Mouse (Mus musculus) ZHBTc4 (cell line): ENCODE results near the gene Ptprb.

Source experiments
- DNase-seq: peaks from one replicate; pipeline ENCODE4 v3.0.0-alpha.2; 2011; ENCODE audit warnings: low read depth, low spot score

The Ptprb gene

DNA sequence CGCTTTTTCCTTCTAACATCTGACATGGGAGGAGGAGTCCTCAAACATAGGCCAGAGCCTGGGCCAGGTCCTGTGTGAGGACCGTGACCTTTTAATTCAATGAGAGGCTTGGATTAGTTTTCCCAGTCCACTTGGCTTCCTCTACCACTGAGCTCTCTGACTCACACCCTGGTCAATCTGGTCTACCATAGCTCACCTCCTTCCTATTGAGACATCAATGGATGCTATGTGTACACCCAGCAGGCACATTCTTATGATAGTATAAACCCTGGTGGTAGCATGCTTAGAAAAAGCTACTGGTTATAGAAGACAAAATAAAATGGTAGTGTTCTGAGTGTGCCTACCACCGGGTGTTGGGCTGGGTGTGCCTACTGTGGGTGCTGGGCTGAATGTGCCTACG is 21.1 kb downstream of the Ptprb start:
- no peak for DNase-seq

- DNase-seq = peak; percentile 53
Observed at GRCm38 (mm10) chr10:116297854-116298253, 22.5 kb downstream of the Ptprb start.

GRCm38 (mm10) chr10:116300824-116301223 is 25.5 kb downstream of the Ptprb start:
- DNase-seq = no peak

DNA sequence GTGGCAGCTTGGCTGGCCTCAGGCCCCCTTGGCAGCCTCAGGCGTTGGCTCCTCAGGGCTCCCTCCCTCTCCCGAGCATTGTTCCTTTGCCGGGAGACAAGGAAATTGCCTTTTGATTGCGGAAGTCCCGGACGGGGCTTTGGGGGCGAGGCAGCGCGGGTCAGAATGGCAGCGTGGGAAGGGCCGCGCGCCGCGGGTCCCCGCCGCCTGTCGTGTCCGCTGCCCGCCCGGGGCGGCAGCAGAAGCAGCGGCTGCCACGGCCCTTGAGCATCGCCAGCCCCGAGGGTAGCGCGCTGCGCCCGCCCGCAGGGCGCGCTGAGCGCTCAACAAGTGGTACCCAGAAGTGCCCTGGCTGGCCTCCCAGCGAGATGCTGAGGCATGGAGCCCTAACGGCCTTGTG is 25.9 kb downstream of the Ptprb start:
- DNase-seq = peak; percentile 35

DNA sequence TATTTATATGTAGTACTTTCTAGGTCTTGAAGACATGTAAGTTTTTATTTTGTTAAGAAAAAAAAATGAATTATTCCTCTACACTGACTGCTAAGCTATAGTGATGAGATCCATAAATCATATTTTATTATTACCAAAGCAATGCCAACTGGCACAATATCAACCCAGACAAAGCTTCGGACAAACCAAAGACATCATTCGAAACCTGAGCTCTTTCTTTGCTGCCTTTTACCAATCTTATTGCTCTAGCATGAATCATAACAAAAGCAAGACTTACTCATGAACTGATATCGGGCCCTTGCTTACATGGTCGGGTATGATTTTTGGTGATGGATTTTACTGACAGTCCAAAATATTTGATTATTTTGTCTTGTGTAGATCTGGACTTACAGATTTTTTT is 29.0 kb downstream of the Ptprb start:
- no peak for DNase-seq

GRCm38 (mm10) chr10:116309460-116309859 is 34.1 kb downstream of the Ptprb start:
- DNase-seq = no peak

- no peak for DNase-seq
Observed at GRCm38 (mm10) chr10:116310516-116311210, 35.3 kb downstream of the Ptprb start.

GRCm38 (mm10) chr10:116319246-116319645 is 43.9 kb downstream of the Ptprb start:
- DNase-seq = peak; percentile 86

GRCm38 (mm10) chr10:116329086-116329485 is 53.8 kb downstream of the Ptprb start:
- no peak for DNase-seq

DNA sequence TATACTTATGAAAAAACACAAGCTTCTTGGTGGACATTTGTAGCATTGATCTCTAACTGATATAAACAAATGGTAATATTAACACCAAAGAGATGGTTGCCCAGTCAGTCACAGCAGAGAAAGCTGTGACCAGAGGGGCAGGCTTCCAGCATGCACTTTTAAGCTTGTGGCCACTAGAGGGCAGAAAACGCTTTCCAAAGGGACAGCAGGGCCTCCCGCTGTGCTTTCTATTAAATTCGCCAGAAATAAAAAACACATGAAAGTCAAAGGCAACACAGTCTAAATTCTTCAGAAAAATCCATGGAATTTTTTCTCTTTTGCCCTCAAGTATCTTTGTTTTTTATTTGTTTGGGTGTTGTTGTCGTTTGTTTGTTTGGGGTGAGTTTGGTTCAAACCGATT is 55.1 kb downstream of the Ptprb start:
- peak; percentile 77 for DNase-seq

DNA sequence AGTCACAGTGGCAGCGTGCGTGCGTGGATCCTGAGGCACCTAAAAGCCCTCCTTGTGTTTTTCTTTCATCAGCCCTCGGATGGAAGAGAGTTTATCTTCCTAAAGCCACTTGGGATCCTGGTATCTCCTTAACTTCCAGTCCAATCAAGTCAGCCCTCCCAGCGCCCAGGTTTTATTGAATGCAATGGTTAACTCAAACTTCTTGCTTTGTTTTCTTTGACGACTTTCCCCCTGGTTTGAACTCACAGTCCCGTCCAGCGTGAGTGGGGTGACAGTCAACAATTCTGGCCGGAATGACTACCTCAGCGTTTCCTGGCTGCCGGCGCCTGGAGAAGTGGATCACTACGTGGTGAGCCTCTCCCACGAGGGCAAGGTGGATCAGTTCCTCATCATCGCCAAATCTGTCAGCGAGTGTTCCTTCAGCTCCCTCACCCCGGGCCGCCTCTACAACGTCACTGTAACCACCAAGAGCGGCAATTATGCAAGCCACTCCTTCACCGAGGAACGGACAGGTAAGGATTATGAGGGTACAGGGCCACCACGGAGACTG is 55.7 kb downstream of the Ptprb start:
- DNase-seq = peak; percentile 26

DNA sequence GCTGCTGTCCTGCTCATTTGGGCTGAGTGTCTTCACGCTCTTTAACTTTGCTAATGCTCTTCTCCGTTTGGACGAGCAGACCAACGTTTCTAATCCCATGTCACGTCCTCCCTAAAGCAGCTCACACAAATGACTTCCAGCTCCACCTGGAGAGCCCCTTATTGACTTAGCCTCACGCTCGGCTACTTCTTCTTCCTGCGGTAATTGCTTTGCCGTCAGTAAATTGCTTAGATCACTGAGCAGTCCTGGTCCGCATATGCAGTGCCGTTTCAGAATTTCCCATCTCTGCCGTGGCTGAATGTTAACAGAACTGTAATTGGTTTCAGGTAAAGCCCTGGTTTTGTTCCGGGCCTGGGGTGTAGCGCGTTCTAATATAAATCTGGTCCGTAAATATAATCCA is 58.3 kb downstream of the Ptprb start:
- no peak for DNase-seq

GRCm38 (mm10) chr10:116334120-116334519 is 58.8 kb downstream of the Ptprb start:
- DNase-seq = no peak

DNA sequence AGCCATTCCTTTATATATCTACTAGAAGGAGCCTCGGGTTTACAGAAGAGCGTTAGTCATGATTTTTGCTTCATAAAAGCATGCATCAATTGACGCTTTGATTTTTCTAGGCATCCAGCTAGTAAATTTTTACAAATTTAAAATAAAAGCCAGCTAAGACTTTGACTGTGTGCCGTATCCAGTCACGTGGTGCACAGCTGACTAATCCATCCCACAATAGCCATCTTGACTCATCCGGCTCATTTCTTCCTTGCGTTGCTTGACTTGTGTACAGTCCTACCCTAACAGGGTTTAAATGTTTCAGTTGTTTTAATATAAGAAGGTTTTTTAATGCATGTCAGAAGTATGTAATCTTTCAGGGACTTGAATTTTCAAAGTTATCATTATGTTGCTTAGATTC is 60.0 kb downstream of the Ptprb start:
- no peak for DNase-seq

DNA sequence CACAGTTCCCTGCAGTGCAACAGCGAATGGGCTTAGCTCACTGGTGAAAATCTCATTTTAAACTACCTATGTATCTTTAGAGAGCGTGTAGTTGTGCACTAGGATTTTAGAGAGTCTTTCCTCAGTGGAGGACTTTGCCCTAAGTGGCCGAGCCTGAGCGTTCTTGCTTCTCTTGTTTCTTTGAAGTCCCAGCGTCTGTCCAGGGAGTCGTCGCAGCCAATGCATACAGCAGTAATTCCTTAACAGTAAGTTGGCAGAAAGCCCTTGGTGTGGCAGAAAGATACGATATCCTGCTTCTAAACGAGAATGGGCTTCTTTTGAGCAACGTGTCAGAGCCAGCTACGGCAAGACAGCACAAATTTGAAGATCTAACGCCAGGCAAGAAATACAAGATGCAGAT is 65.9 kb downstream of the Ptprb start:
- no peak for DNase-seq

DNA sequence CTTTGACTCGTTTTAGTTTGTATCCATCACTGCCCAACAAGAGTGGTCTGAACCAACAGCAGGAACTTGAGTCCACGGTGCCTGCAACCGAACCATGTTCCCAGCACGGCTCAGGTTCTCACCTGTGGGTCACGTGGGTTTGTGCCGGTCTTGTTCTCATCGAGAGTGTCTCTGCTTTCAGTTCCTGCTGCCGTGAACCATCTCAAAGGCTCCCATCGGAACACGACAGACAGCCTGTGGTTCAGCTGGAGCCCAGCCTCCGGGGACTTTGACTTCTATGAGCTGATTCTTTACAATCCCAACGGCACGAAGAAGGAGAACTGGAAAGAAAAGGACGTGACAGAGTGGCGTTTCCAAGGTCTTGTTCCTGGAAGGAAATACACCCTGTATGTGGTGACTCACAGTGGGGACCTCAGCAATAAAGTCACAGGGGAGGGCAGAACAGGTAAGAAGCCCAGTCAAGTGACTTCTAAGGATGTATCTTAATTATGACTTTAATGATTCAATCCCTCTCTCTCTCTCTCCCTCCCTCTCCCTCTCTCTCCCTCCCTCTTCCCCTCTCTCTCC is 71.4 kb downstream of the Ptprb start:
- DNase-seq = no peak

DNA sequence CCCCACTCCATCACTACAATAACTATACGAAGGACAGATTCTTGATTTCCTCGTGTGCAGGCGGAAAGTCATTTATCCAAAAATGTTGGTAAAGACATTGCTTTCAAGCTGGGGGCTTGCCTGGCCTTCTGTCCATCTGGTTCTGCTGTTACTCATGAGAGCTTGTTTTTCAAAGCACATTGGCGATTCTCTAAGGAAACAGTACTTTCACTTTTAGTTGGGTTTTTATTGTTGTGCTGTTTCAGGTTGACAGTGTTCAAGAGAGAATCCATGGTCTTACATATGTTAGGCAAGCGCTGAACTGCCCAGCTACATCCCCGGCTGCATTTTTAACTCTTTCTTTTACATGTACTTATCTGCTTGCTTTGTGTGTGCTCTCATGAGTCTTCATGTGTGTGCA is 73.7 kb downstream of the Ptprb start:
- no peak for DNase-seq

- no peak for DNase-seq
Observed at GRCm38 (mm10) chr10:116350532-116350931, 75.2 kb downstream of the Ptprb start.

DNA sequence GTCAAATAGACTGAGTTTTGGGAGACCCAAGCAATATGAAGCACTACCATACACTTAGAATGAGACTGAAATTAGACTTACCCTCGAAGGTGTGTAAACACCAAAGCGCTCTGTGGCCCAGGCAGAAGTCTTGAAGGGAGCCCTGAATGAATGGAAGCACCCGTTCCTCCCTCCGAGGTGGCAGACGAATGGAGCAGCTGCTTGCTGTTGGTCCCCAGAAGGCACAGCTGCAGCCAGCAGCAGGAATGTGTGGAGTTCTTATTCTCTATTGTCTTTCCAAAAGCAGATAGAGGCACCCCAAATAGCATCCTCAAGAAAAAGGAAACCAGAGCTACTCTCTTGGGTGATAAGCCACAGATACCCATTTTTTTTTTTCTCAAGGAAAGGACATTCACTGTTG is 79.0 kb downstream of the Ptprb start:
- DNase-seq = no peak

GRCm38 (mm10) chr10:116362181-116362580 is 86.9 kb downstream of the Ptprb start:
- no peak for DNase-seq

GRCm38 (mm10) chr10:116362645-116363044 is 87.3 kb downstream of the Ptprb start:
- DNase-seq = no peak

GRCm38 (mm10) chr10:116364759-116365158 is 89.4 kb downstream of the Ptprb start:
- DNase-seq = no peak

DNA sequence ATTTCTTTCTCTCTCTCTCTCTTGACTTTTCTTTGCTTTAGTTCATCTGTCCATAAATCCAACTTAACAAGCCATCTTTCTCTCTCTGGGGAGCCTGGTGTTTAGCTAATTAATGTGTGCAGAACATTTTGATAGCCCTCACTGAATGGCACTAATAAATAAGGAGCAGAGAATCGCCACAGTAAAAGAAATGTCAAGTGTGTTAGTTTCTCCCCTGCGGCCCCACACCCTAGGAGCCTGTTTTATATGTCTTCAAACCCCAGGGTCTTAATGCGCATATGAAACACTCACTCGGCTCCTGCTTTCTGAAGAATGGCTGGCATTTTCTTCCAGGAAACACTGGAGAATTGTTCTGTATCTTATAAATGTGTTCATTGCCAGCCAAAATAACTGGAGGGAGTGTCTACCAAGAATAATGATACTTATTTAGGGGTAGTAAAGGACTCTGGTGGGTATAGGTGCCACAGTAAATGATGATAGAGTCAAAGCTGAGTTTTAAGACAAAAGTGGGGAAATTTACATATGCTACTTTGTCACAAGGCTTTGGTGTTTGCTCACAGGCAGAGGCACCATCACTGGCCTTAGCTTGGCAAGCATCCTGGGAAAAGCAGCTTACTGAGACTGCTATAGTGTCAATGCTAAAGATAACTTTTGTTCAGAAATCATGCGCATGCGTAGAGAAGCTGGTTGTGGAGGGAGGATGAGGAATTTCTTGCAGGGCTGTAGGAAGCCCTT is 95.8 kb downstream of the Ptprb start:
- DNase-seq = peak; percentile 25
